Mouse (Mus musculus): ENCODE results near the gene Anapc15. TPM values are rescaled to one million over a fixed set of nuclear protein-coding genes. Genes with fewer than 3 reads are reported as not detected.

The Anapc15 gene
- polyA plus RNA-seq, 1 experiment from 2014 or later = 73.0 TPM

Small RNA genes within 50 kb of the gene (microRNA-seq; reads per million reads assigned to microRNA genes)
- not detected for gene Gm22655

Other genes starting within 250 kb of the Anapc15 start
- 51.3 and 59.6 TPM in 2 replicates for gene Clpb, start 200.1 kb upstream of the Anapc15 start, polyA plus RNA-seq (2015; fragmentation: Nextera tagmentation; extraction: Ambion mirVana)
- gene Phox2a, start 45.4 kb upstream of the Anapc15 start, polyA plus RNA-seq (2015; fragmentation: Nextera tagmentation; extraction: Ambion mirVana) = 0.28 and 0.34 TPM in 2 replicates
- gene Inppl1, start 25.5 kb upstream of the Anapc15 start, polyA plus RNA-seq (2015; fragmentation: Nextera tagmentation; extraction: Ambion mirVana) = 34.8 and 35.7 TPM in 2 replicates
- gene Folr2, start 6.5 kb upstream of the Anapc15 start, polyA plus RNA-seq (2015; fragmentation: Nextera tagmentation; extraction: Ambion mirVana) = 1.5 and 2.8 TPM in 2 replicates
- gene Folr1, start 7.1 kb downstream of the Anapc15 start, polyA plus RNA-seq (2015; fragmentation: Nextera tagmentation; extraction: Ambion mirVana) = 1.5 and 1.6 TPM in 2 replicates
- 161 and 163 TPM in 2 replicates for gene Lamtor1, start 42.2 kb downstream of the Anapc15 start, polyA plus RNA-seq (2015; fragmentation: Nextera tagmentation; extraction: Ambion mirVana)
- 0.20 and 0.69 TPM in 2 replicates for gene Tomt, start 42.6 kb downstream of the Anapc15 start, polyA plus RNA-seq (2015; fragmentation: Nextera tagmentation; extraction: Ambion mirVana)
- gene Lrrc51, start 70.2 kb downstream of the Anapc15 start, polyA plus RNA-seq (2015; fragmentation: Nextera tagmentation; extraction: Ambion mirVana) = 18.1 and 28.3 TPM in 2 replicates
- 66.7 and 73.7 TPM in 2 replicates for gene Numa1, start 70.4 kb downstream of the Anapc15 start, polyA plus RNA-seq (2015; fragmentation: Nextera tagmentation; extraction: Ambion mirVana)
- 2.1 and 3.0 TPM in 2 replicates for gene Il18bp, start 155.0 kb downstream of the Anapc15 start, polyA plus RNA-seq (2015; fragmentation: Nextera tagmentation; extraction: Ambion mirVana)
- 25.2 and 25.6 TPM in 2 replicates for gene Rnf121, start 201.8 kb downstream of the Anapc15 start, polyA plus RNA-seq (2015; fragmentation: Nextera tagmentation; extraction: Ambion mirVana)
- gene Xndc1, start 201.8 kb downstream of the Anapc15 start, polyA plus RNA-seq (2015; fragmentation: Nextera tagmentation; extraction: Ambion mirVana) = 31.0 and 35.0 TPM in 2 replicates
- 1.0 and 1.2 TPM in 2 replicates for gene Xntrpc, start 202.0 kb downstream of the Anapc15 start, polyA plus RNA-seq (2015; fragmentation: Nextera tagmentation; extraction: Ambion mirVana)
- 0.08 and 0.10 TPM in 2 replicates for gene Trpc2, start 219.4 kb downstream of the Anapc15 start, polyA plus RNA-seq (2015; fragmentation: Nextera tagmentation; extraction: Ambion mirVana)
- 1.1 and 1.9 TPM in 2 replicates for gene Art1, start 238.0 kb downstream of the Anapc15 start, polyA plus RNA-seq (2015; fragmentation: Nextera tagmentation; extraction: Ambion mirVana)
- gene Art5, start 245.8 kb downstream of the Anapc15 start, polyA plus RNA-seq (2015; fragmentation: Nextera tagmentation; extraction: Ambion mirVana) = 1.3 and 1.5 TPM in 2 replicates